Mouse (Mus musculus): ENCODE results near the gene Rtn2. TPM values are rescaled to one million over a fixed set of nuclear protein-coding genes. Genes with fewer than 3 reads are reported as not detected.

The Rtn2 gene
- polyA plus RNA-seq, 1 experiment from 2014 or later, result 16.6 TPM

DNA sequence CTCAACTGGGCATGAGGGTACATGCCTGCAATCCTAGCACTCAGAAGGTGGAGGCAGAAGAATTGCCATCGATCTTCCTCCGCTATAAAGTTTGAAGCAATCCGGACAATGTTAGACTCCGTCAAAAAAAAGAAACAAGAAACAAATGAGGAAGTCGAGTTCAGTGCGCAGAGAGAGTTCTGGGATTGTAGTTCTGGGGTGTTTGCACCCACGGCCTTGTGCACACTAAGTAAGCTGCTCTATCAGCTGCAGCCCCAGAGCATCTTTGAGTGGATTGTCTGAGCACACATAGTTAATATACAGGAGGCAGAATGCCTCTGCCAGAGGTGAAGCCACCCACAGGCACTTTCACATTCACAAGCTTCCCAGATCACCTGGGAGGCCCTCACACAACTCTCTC is 36.3 kb downstream of the Rtn2 start:
- peaks cover 79% of the 10 kb centered on the region for H3K27me3 ChIP-seq (replicated peaks; ENCODE audit: low read depth, poor library complexity, severe bottlenecking)
- H3K36me3 ChIP-seq (replicated peaks), result no peaks in the 10 kb centered on the region
- DNase-seq (ENCODE audit: low spot score), result no peak
- H3K27ac ChIP-seq (replicated peaks), result no peak overlapping the region
- H3K4me3 ChIP-seq, result no peak overlapping the region
- 81% methylated on average over 7 of the region's 7 CpGs for WGBS
- H3K4me1 ChIP-seq, result peaks cover 31% of the 10 kb centered on the region
- no peaks in the 10 kb centered on the region for H3K9me3 ChIP-seq

DNA sequence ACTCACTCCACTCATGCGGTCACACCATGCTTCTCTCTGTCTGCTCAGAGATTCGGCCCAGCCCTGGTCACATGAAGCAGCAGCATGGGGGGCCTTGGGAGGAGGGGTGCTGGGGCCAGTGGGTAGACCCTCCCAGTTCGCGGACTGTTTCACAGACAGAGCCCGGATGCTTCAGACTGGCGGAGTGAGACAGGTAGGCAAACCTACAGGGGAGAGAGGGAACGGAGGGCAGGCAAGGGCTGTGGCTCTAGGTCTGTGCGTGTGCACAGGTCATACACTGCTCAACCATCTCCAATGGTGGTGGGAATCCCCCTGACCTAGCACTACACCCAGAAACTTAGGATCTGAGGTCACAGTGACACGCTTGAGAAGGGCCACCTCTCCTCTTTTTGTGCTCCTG is 37.0 kb downstream of the Rtn2 start:
- Histone ChIP-seq H3K27me3 (replicated peaks; ENCODE audit: low read depth, poor library complexity, severe bottlenecking) (peaks cover 79% of the 10 kb centered on the region), H3K4me1 (peaks cover 31% of the 10 kb centered on the region), H3K36me3 (replicated peaks) (no peaks in the 10 kb centered on the region), H3K9me3 (no peaks in the 10 kb centered on the region), H3K27ac (replicated peaks) (peak overlapping the region; percentile 76), H3K4me3 (peak overlapping the region; percentile 64)
- no peak for DNase-seq (ENCODE audit: low spot score)
- WGBS, result 16% methylated on average over 9 of the region's 9 CpGs

DNA sequence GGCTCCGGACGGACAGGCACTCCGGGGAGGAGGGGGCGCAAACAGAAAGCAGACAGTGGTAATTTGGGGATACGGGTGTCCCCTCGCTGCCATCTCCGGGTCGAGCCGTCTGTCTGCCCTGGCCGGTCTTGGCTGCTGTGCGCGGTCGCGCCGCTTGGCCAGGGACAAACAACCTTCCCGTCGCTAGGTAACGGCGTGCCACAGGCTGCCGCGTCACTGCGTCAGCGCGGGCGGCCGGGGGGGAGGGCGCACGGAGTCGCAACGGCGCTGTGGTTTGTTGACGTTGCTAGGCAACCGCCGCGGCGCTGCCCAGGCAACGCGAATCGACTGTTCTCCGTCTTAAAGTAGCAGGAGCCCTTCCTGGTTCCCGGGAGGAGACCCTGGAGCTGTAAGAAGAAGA is 37.5 kb downstream of the Rtn2 start:
- Histone ChIP-seq H3K27ac (replicated peaks) (peak overlapping the region; percentile 76), H3K4me1 (peaks cover 31% of the 10 kb centered on the region), H3K9me3 (no peaks in the 10 kb centered on the region), H3K27me3 (replicated peaks; ENCODE audit: low read depth, poor library complexity, severe bottlenecking) (peaks cover 77% of the 10 kb centered on the region), H3K36me3 (replicated peaks) (no peaks in the 10 kb centered on the region), H3K4me3 (peak overlapping the region; percentile 64)
- peak; percentile 98 for DNase-seq (ENCODE audit: low spot score)
- WGBS, result under 1% methylated on average over 41 of the region's 41 CpGs

DNA sequence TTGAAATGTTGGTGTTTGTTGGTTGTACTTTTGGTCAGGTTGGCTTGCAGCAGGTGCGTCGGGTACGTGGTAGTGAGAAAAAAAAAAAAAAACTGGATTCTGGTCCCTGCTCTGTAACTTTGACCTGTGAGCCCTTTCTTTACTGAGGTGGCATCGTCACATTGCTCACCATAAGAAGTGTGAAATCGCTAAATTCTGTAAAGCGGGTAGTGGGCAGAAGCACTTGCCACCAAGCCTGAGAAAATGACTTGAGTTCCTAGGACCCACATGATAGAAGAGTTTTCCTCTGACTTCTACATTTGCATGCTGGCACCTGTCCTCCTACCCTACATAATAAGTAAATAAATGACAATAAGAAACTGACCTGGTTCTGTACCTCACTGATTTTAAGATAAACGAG is 38.2 kb downstream of the Rtn2 start:
- peaks cover 32% of the 10 kb centered on the region for H3K4me1 ChIP-seq
- DNase-seq (ENCODE audit: low spot score), result no peak
- 46% methylated on average over 7 of the region's 7 CpGs for WGBS
- H3K27me3 ChIP-seq (replicated peaks; ENCODE audit: low read depth, poor library complexity, severe bottlenecking), result peaks cover 69% of the 10 kb centered on the region
- H3K4me3 ChIP-seq, result peak overlapping the region; percentile 64
- no peaks in the 10 kb centered on the region for H3K9me3 ChIP-seq
- no peaks in the 10 kb centered on the region for H3K36me3 ChIP-seq (replicated peaks)
- H3K27ac ChIP-seq (replicated peaks), result peak overlapping the region; percentile 76

DNA sequence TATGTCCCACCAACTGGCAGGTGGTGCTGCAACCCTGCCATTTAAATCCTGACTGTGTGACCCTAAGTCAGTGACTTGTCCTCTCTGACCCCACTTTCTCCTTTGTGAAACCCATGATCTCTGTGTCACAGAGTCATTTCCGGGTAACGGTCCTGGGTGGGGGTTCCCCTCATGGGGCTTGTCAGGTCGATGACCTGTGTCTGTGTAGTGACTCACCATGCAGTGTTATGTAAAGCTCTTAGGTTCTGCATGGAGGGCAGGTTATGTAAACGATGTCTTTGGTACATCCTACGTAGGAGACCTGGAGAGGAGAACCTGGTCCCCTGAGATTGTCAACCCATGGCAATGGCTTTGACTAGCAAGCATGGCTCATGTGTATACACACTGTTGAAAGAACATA is 39.0 kb downstream of the Rtn2 start:
- no peak for DNase-seq (ENCODE audit: low spot score)
- Histone ChIP-seq H3K9me3 (no peaks in the 10 kb centered on the region), H3K27me3 (replicated peaks; ENCODE audit: low read depth, poor library complexity, severe bottlenecking) (peaks cover 61% of the 10 kb centered on the region), H3K36me3 (replicated peaks) (no peaks in the 10 kb centered on the region), H3K4me3 (no peak overlapping the region), H3K27ac (replicated peaks) (no peak overlapping the region), H3K4me1 (peaks cover 39% of the 10 kb centered on the region)
- 67% methylated on average over 5 of the region's 5 CpGs for WGBS

DNA sequence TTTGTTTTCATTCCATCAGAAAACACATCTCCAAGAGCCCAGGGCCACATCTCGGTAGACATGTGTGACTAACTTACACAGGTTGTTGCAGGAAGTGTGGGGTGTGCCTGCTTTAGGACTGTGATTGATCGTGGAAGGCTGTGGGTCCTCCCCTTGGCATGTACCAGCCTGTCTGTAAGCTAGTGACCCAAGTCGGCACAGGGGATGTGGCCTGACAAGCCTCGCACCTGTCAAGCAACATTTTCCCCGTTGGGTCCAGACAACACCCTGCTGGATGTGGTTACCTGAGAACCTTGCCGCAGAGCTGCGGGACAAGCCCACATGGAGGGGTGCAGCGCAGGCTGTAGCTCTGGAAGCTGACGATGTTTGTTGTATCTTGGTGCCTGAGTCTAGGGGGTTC is 40.1 kb downstream of the Rtn2 start:
- Histone ChIP-seq H3K4me3 (no peak overlapping the region), H3K27ac (replicated peaks) (no peak overlapping the region), H3K36me3 (replicated peaks) (no peaks in the 10 kb centered on the region), H3K27me3 (replicated peaks; ENCODE audit: low read depth, poor library complexity, severe bottlenecking) (peaks cover 51% of the 10 kb centered on the region), H3K9me3 (no peaks in the 10 kb centered on the region), H3K4me1 (peaks cover 46% of the 10 kb centered on the region)
- WGBS, result 49% methylated on average over 9 of the region's 9 CpGs
- no peak for DNase-seq (ENCODE audit: low spot score)

DNA sequence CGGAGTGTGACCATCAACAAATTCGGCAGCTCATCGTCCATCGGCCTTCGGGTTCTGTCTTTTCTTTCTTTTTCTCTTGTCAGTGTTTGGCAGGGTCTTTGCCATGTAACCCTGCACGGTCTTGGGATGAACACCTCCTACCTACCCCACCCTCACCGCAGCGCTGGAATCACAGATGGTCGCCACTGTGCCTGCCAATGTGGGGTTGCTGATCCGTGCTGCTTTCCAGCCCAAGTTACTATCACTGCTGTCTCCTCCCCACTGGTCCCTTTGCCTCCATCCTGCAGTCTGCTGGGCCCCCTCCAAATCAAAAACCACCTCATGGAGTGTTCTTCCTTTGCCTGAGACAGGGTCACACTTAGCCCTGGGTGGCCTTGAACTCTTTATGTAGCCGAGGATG is 41.8 kb downstream of the Rtn2 start:
- 85% methylated on average over 11 of the region's 11 CpGs for WGBS
- Histone ChIP-seq H3K4me1 (peaks cover 47% of the 10 kb centered on the region), H3K27me3 (replicated peaks; ENCODE audit: low read depth, poor library complexity, severe bottlenecking) (peaks cover 34% of the 10 kb centered on the region)

DNA sequence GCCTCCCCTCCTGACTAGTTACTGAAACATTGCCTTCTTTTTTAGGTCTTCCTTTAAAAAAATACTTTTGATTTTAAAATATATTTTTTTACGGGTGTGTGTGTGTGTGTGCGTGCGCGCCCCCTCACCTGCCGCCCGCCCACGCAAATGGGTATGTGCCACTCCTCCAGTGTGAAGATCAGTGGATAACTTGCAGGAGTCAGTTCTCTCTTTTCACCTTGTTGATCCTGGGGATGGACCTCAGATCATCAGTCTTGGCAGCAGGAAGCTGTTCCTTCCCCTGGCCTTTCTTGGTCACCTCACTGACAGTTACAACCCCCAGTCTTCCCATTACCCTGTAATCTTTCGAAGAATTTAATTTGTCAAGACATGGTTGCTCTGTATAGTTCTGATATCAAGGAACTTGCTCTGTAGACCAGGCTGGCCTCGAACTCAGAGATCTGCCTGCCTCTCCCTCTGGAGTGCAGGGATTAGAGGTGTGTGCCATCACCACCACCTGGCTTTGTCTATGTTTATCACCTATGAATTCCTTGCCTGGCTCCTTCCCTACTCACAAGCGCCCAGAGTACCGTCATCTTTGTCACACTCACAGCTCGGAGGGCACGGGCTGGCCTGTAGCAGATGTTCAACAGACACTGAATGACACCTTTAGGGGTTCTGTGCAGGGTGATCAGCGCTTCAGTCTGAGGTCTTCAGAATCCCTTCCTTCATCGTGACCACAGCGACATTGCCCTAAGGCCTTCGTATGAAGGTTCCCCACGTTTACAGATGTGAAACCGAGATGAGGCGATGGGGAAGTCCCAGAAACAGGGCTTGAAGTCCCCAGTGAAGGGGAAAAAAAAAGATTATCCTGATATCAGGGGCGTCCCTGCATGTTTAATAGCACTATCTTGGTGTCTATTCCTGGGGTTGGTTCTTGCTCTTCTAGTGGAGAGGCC is 43.1 kb downstream of the Rtn2 start:
- no peaks in the 10 kb centered on the region for H3K9me3 ChIP-seq
- 71% methylated on average over 21 of the region's 21 CpGs for WGBS
- H3K4me1 ChIP-seq, result peaks cover 34% of the 10 kb centered on the region
- peak overlapping the region; percentile 78; the same call in 1 of the 2 replicates for H3K27ac ChIP-seq (replicated peaks)
- H3K27me3 ChIP-seq (replicated peaks; ENCODE audit: low read depth, poor library complexity, severe bottlenecking), result peaks cover 38% of the 10 kb centered on the region
- DNase-seq (ENCODE audit: low spot score), result no peak
- peak overlapping the region; percentile 58; the same call in 1 of the 2 replicates for H3K4me3 ChIP-seq
- no peaks in the 10 kb centered on the region for H3K36me3 ChIP-seq (replicated peaks)

More for the DNA sequence above, 41.8 kb downstream of the Rtn2 start:
- Histone ChIP-seq H3K36me3 (replicated peaks) (no peaks in the 10 kb centered on the region), H3K27ac (replicated peaks) (no peak overlapping the region), H3K9me3 (no peaks in the 10 kb centered on the region), H3K4me3 (no peak overlapping the region)
- DNase-seq (ENCODE audit: low spot score), result no peak

DNA sequence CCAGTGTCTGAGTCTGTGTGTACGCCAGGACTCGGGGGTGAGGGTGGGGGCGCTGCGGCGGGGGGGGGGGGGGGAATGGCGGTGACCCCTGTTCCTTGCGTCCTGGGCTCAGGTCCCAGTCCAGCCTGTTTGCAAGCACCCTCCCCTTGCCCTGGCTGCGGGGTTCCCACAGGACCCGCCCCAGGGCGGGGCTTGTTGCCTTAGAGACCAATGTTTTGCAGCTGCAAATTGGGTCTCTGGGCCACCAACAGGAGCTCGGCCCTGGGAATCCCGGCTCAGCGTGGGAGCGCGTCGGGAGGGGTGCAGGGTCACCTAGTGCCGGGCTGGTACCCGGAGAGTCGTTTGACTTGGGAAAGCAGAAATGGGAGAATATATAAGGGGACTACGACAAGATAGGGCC is 43.9 kb downstream of the Rtn2 start:
- Histone ChIP-seq H3K4me3 (peak overlapping the region; percentile 58), H3K27me3 (replicated peaks; ENCODE audit: low read depth, poor library complexity, severe bottlenecking) (peaks cover 40% of the 10 kb centered on the region), H3K27ac (replicated peaks) (peak overlapping the region; percentile 78), H3K9me3 (no peaks in the 10 kb centered on the region), H3K4me1 (peaks cover 31% of the 10 kb centered on the region), H3K36me3 (replicated peaks) (no peaks in the 10 kb centered on the region)
- under 1% methylated on average over 20 of the region's 20 CpGs for WGBS
- DNase-seq (ENCODE audit: low spot score), result peak; percentile 93

DNA sequence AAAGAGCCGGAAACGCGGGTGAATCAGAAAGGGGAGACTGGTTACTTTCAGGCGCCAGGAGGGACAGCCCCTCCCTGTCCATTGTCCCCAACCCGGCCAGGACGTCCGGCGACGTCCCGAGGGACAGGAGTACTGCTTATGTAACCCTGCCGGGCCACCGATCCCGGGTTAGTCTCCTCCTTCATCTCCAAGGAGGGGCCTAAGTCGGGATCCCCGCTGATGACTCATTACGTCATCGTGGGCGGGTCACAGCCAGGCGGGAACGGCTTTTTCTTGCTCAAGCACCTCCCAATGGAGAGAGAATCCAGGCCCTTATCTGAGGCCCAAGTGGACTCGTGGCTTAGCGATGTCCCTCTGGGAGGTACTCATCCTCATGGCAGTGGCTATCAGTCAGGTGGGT is 44.7 kb downstream of the Rtn2 start:
- H3K36me3 ChIP-seq (replicated peaks), result no peaks in the 10 kb centered on the region
- peaks cover 42% of the 10 kb centered on the region for H3K27me3 ChIP-seq (replicated peaks; ENCODE audit: low read depth, poor library complexity, severe bottlenecking)
- peaks cover 25% of the 10 kb centered on the region for H3K4me1 ChIP-seq
- peak; percentile 90 for DNase-seq (ENCODE audit: low spot score)
- peak overlapping the region; percentile 58 for H3K4me3 ChIP-seq
- H3K9me3 ChIP-seq, result no peaks in the 10 kb centered on the region
- WGBS, result under 1% methylated on average over 22 of the region's 22 CpGs
- peak overlapping the region; percentile 78 for H3K27ac ChIP-seq (replicated peaks)

DNA sequence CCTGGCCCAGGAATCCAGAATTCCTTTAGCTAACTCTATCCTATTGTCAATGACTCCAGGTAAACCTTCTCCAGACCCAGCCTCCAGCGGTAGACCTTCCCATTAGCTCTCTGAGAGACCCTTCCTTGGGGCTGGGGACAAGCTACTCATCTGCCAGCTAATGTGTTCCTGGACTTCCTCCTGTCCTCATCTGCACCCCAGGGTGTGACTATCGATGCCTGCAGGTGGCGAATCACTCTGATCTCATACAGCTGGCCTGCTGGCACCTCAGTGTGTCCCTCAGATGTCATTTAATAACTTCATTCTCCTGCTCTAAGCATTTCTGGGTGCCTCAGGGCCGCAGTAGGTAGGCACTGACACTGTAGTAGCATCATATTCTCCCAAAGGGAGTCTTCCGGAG is 45.4 kb downstream of the Rtn2 start:
- WGBS, result 77% methylated on average over 5 of the region's 5 CpGs
- DNase-seq (ENCODE audit: low spot score), result no peak
- peaks cover 27% of the 10 kb centered on the region for H3K4me1 ChIP-seq
- H3K4me3 ChIP-seq, result no peak overlapping the region
- H3K36me3 ChIP-seq (replicated peaks), result no peaks in the 10 kb centered on the region
- no peaks in the 10 kb centered on the region for H3K9me3 ChIP-seq
- H3K27ac ChIP-seq (replicated peaks), result 0 out of 2 replicates have a peak overlapping the region, but pooled peaks have one; percentile 78
- H3K27me3 ChIP-seq (replicated peaks; ENCODE audit: low read depth, poor library complexity, severe bottlenecking), result peaks cover 42% of the 10 kb centered on the region

DNA sequence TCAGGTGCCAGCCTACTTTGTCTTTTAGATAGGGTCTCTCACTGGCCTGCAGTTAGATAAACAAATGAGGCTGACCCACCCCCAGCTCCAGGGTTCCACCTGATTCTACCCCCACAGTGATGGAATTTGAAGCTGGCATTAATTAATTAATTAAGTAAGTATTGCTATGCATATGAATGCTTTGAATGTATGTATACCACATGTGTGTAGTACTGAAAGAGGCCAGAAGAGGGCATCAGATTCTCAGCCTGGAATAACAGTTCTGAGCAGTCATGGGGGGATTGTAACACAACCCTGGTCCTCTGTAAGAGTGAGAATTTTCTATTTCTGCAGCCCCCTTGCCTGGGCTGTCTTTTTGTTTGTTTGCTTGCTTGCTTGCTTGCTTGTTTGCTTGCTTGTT is 46.0 kb downstream of the Rtn2 start:
- H3K36me3 ChIP-seq (replicated peaks), result no peaks in the 10 kb centered on the region
- DNase-seq (ENCODE audit: low spot score), result no peak
- peaks cover 32% of the 10 kb centered on the region for H3K4me1 ChIP-seq
- H3K4me3 ChIP-seq, result no peak overlapping the region
- no peaks in the 10 kb centered on the region for H3K9me3 ChIP-seq
- H3K27me3 ChIP-seq (replicated peaks; ENCODE audit: low read depth, poor library complexity, severe bottlenecking), result peaks cover 38% of the 10 kb centered on the region
- H3K27ac ChIP-seq (replicated peaks), result no peak overlapping the region

DNA sequence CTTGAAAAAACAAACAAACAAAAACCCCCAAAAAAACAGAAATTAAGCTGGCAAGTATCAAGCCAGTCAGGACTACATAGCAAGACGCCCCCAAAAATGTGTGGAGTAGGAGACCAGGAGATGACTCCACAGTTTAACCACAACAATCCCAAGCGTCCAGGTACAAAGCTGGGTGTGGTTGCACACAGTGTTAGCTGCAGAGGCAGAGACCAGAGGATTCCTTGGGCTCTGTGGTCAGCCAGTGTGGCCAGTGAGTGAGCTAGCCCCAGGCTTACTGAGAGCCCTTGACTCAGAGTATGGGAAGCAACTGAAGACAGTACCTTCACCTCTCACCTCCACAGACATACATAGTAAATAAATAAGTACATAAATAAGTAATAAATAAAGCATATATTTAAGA is 49.5 kb downstream of the Rtn2 start:
- H3K4me3 ChIP-seq, result peak overlapping the region; percentile 16; the same call in 1 of the 2 replicates
- 65% methylated on average over 2 of the region's 2 CpGs for WGBS
- peaks cover 25% of the 10 kb centered on the region for H3K4me1 ChIP-seq
- peaks cover 39% of the 10 kb centered on the region for H3K27me3 ChIP-seq (replicated peaks; ENCODE audit: low read depth, poor library complexity, severe bottlenecking)
- no peaks in the 10 kb centered on the region for H3K9me3 ChIP-seq
- no peak for DNase-seq (ENCODE audit: low spot score)
- H3K36me3 ChIP-seq (replicated peaks), result no peaks in the 10 kb centered on the region
- H3K27ac ChIP-seq (replicated peaks), result no peak overlapping the region

Measured in embryonic facial prominence, embryonic 10.5 days (tissue).